Mouse (Mus musculus) heart, embryonic 12.5 days (tissue): Measurements from ENCODE around the gene Ccdc36. TPM values are rescaled to one million over a fixed set of nuclear protein-coding genes. Genes with fewer than 3 reads are reported as not detected.

ENCODE experiments used
- ATAC-seq: fragments of 200-750 bp; cut with Nextera tagmentation; 2 replicates; pipeline ENCODE4 v1.8.0; 2017; ENCODE audit warnings: moderate TSS enrichment, moderate library complexity; ENCODE audit not compliant: insufficient number of reproducible peaks, low FRiP score
- H3K27ac ChIP-seq: fragments of 300-500 bp; sonication (generic); 2 replicates; pipeline ENCODE4 v1.5.1; 2016; ENCODE audit warnings: mild to moderate bottlenecking, moderate library complexity; ENCODE audit not compliant: poor library complexity, severe bottlenecking
- H3K27me3 ChIP-seq: fragments of 300-500 bp; sonication (generic); replicated peaks from 2 replicates; pipeline ENCODE4 v1.6.1; 2016; ENCODE audit warnings: mild to moderate bottlenecking, moderate library complexity
- H3K36me3 ChIP-seq: fragments of 300-500 bp; sonication (generic); 2 replicates; pipeline ENCODE4 v1.6.1; 2016; ENCODE audit warnings: mild to moderate bottlenecking, moderate library complexity
- H3K4me1 ChIP-seq: fragments of 300-500 bp; sonication (generic); replicated peaks from 2 replicates; pipeline ENCODE4 v1.6.1; 2016; ENCODE audit warnings: mild to moderate bottlenecking
- H3K4me2 ChIP-seq: fragments of 300-500 bp; sonication (generic); 2 replicates; pipeline ENCODE4 v1.6.1; 2016; ENCODE audit warnings: mild to moderate bottlenecking, moderate library complexity
- H3K4me3 ChIP-seq: fragments of 300-500 bp; sonication (generic); 2 replicates; pipeline ENCODE4 v1.5.1; 2016; ENCODE audit warnings: mild to moderate bottlenecking
- H3K9ac ChIP-seq: fragments of 300-500 bp; sonication (generic); 2 replicates; pipeline ENCODE4 v1.6.1; 2016; ENCODE audit warnings: mild to moderate bottlenecking, moderate library complexity
- H3K9me3 ChIP-seq: fragments of 300-500 bp; sonication (generic); replicated peaks from 2 replicates; pipeline ENCODE4 v1.6.1; 2016; ENCODE audit warnings: mild to moderate bottlenecking, moderate library complexity
- WGBS: fragments of 180-500 bp; shearing (Covaris S2); methylation state at CpG from one replicate; pipeline ENCODE4 v1.1.7; 2016; 5-methylcytosine and 5-hydroxymethylcytosine counted together
- polyA plus RNA-seq: library from polyadenylated mRNA; unstranded; fragments of >200 nt; fragmentation: Nextera tagmentation; extraction: Ambion mirVana; gene quantifications from 2 replicates; pipeline ENCODE4 v1.2.1, GENCODE M21; 2016

The Ccdc36 gene
- polyA plus RNA-seq, 1 experiment from 2014 or later = 1.0 TPM

DNA sequence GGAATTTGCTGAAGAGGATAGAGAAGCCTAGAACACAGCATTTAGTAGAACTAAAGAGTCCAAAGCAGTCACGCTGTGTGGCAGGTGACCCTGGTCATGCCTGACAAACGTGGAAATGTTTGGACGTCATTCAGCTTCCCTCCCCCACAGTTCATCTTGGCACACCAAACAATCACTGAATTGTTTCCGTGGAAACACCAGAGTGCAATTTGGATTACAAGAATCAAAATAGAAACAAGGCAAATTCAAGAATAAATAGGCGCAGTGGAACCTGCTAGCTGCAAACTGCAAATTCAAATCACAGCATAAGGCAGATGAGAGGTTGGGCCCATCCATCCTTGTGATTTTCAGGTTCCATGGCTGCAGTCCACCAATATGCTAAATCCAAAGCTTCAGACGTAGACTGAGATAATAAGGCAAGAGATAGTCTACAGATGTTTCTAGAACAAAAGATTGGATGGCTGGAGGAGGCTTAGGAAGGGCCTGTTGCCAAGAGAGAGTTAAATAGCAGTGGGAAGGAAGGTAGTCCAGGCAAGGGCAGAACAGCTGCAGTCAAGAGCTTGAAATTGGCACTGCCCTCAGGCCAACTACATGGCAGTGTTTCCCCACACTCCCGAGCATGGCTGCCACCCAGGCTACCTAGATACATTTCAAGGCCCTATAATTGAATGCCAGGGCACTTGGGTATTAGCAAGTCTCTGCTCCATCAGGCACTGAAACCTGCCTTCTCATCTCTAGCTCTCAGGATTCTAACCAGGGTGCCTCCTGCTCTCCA lies 26.9 kb downstream of the Ccdc36 start:
- Histone ChIP-seq H3K9me3 (no peaks in the 10 kb centered on the region), H3K27me3 (no peaks in the 10 kb centered on the region), H3K9ac (no peak overlapping the region), H3K36me3 (0 out of 2 replicates have a peak, but pooled peaks cover 2% of the 10 kb centered on the region), H3K4me2 (no peak overlapping the region), H3K27ac (no peak overlapping the region), H3K4me1 (peaks cover 3% of the 10 kb centered on the region; the same call in 1 of the 2 replicates), H3K4me3 (no peak overlapping the region)
- no peak for ATAC-seq
- WGBS = 67% methylated on average over 7 of the region's 7 CpGs

- Histone ChIP-seq H3K4me1 (peaks cover 3% of the 10 kb centered on the region; the same call in 1 of the 2 replicates), H3K4me2 (no peak overlapping the region), H3K9ac (no peak overlapping the region), H3K4me3 (no peak overlapping the region), H3K36me3 (peaks cover 16% of the 10 kb centered on the region), H3K27me3 (no peaks in the 10 kb centered on the region), H3K9me3 (no peaks in the 10 kb centered on the region), H3K27ac (no peak overlapping the region)
- 83% methylated on average over 3 of the region's 3 CpGs for WGBS
- no peak for ATAC-seq
Observed at GRCm38 (mm10) chr9:108398324-108398723, 30.0 kb downstream of the Ccdc36 start.

- Histone ChIP-seq H3K9me3 (no peaks in the 10 kb centered on the region), H3K36me3 (peaks cover 45% of the 10 kb centered on the region), H3K4me2 (no peak overlapping the region), H3K27ac (no peak overlapping the region), H3K4me3 (no peak overlapping the region), H3K9ac (no peak overlapping the region), H3K4me1 (no peaks in the 10 kb centered on the region), H3K27me3 (no peaks in the 10 kb centered on the region)
- 89% methylated on average over 1 of the region's 1 CpGs for WGBS
- no peak for ATAC-seq
Observed at GRCm38 (mm10) chr9:108395427-108395826, 32.9 kb downstream of the Ccdc36 start.

DNA sequence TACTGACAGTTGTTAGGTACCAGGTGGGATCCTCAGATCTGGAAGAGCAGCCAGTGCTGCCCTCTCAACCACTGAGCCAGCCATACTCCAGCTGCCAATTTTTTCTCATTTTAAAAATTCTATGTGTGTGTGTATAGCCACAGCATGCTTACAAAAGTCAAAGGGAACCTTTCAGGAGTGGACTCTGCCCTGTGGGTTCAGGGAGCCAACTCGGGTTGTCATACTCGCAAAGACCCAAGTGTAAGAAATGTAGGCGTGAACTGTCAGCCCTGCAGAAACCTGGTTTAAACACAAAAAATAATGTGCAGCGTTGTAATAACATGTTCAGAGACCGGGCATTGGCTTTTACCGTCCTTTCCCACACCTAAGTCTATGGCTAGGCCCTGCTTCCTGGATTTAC lies 34.1 kb downstream of the Ccdc36 start:
- H3K9ac ChIP-seq = no peak overlapping the region
- no peaks in the 10 kb centered on the region for H3K27me3 ChIP-seq
- H3K36me3 ChIP-seq = peaks cover 56% of the 10 kb centered on the region
- 94% methylated on average over 6 of the region's 6 CpGs for WGBS
- no peak overlapping the region for H3K4me3 ChIP-seq
- H3K9me3 ChIP-seq = no peaks in the 10 kb centered on the region
- H3K4me2 ChIP-seq = no peak overlapping the region
- H3K4me1 ChIP-seq = no peaks in the 10 kb centered on the region
- no peak overlapping the region for H3K27ac ChIP-seq
- ATAC-seq = no peak

- no peak within 1 kb of the TSS for H3K4me3 ChIP-seq
- no peaks in the 10 kb centered on the region for H3K9me3 ChIP-seq
- no peaks in the 10 kb centered on the region for H3K4me1 ChIP-seq
- H3K4me2 ChIP-seq = no peak within 1 kb of the TSS
- WGBS = 70% methylated on average over 18 of the region's 18 CpGs
- ATAC-seq = no peak
- H3K9ac ChIP-seq = no peak within 1 kb of the TSS
- H3K36me3 ChIP-seq = peaks cover 69% of the 10 kb centered on the region
- no peak within 1 kb of the TSS for H3K27ac ChIP-seq
- no peaks in the 10 kb centered on the region for H3K27me3 ChIP-seq
Observed at GRCm38 (mm10) chr9:108392676-108393075, 35.6 kb downstream of the Ccdc36 start, which contains the start of gene 1700102P08Rik. Gene 1700102P08Rik (plus strand): TSS chr9:108392805.

DNA sequence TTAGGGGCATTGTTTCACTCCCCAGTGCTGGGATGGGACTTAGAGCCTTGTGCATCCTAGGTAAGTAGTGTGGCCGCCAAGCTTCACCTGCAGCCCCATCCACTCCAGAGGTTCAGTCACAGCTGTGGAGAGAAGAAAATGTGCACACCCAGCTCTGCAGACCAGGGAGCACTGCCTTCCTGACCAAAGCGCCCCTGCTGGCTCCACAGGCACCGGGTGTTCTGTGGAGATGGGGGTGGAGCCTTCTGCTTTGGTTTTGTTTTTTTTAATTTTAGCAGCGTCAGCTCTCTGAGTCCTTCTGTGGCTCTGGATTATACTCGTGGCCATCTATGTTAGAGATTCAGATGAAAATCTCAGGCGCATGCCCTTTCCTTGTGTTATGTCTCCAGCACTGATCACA lies 39.1 kb downstream of the Ccdc36 start:
- WGBS = 81% methylated on average over 6 of the region's 6 CpGs
- Histone ChIP-seq H3K9ac (no peak overlapping the region), H3K36me3 (peaks cover 95% of the 10 kb centered on the region), H3K4me2 (no peak overlapping the region), H3K4me1 (no peaks in the 10 kb centered on the region), H3K4me3 (no peak overlapping the region), H3K9me3 (no peaks in the 10 kb centered on the region), H3K27me3 (no peaks in the 10 kb centered on the region), H3K27ac (no peak overlapping the region)
- ATAC-seq = no peak

DNA sequence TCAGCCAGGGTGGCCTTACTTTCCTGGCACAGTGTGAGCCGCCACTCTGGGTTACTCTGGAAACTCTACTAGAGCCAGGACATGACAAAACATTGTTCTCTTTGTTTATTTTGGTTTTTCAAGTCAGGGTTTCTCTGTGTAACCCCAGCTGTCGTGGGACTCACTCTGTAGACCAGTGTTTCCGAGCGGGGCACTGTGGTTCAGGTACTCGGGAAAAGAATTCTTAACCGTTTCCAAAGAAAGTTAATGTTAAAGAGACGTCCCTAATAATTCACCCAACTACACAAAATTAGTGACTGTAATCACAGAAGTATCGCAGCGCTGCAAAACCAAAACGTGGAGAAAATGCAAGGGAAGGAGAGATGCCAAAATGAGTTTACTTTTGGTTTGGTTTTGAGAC lies 39.7 kb downstream of the Ccdc36 start:
- no peak overlapping the region for H3K4me3 ChIP-seq
- H3K27ac ChIP-seq = no peak overlapping the region
- no peaks in the 10 kb centered on the region for H3K9me3 ChIP-seq
- 89% methylated on average over 10 of the region's 10 CpGs for WGBS
- no peaks in the 10 kb centered on the region for H3K27me3 ChIP-seq
- no peak overlapping the region for H3K9ac ChIP-seq
- no peak overlapping the region for H3K4me2 ChIP-seq
- H3K4me1 ChIP-seq = no peaks in the 10 kb centered on the region
- no peak for ATAC-seq
- peaks cover 95% of the 10 kb centered on the region for H3K36me3 ChIP-seq

- Histone ChIP-seq H3K4me1 (no peaks in the 10 kb centered on the region), H3K36me3 (peaks cover 95% of the 10 kb centered on the region), H3K27ac (no peak overlapping the region), H3K9ac (no peak overlapping the region), H3K4me2 (no peak overlapping the region), H3K4me3 (no peak overlapping the region), H3K9me3 (no peaks in the 10 kb centered on the region), H3K27me3 (no peaks in the 10 kb centered on the region)
- ATAC-seq = no peak
- 81% methylated on average over 4 of the region's 4 CpGs for WGBS
Observed at GRCm38 (mm10) chr9:108386816-108387215, 41.5 kb downstream of the Ccdc36 start.

- WGBS = 79% methylated on average over 7 of the region's 7 CpGs
- H3K4me3 ChIP-seq = no peak overlapping the region
- 0 out of 2 replicates have a peak overlapping the region, but pooled peaks have one; percentile 5 for H3K9ac ChIP-seq
- ATAC-seq = no peak
- no peak overlapping the region for H3K4me2 ChIP-seq
- no peaks in the 10 kb centered on the region for H3K9me3 ChIP-seq
- H3K4me1 ChIP-seq = no peaks in the 10 kb centered on the region
- H3K27ac ChIP-seq = no peak overlapping the region
- H3K27me3 ChIP-seq = no peaks in the 10 kb centered on the region
- H3K36me3 ChIP-seq = peaks cover 94% of the 10 kb centered on the region
Observed at GRCm38 (mm10) chr9:108385006-108385405, 43.3 kb downstream of the Ccdc36 start.

- H3K4me3 ChIP-seq = no peak overlapping the region
- ATAC-seq = no peak
- peaks cover 94% of the 10 kb centered on the region for H3K36me3 ChIP-seq
- H3K9me3 ChIP-seq = no peaks in the 10 kb centered on the region
- 94% methylated on average over 9 of the region's 9 CpGs for WGBS
- no peak overlapping the region for H3K27ac ChIP-seq
- no peak overlapping the region for H3K9ac ChIP-seq
- H3K4me2 ChIP-seq = no peak overlapping the region
- H3K27me3 ChIP-seq = no peaks in the 10 kb centered on the region
- H3K4me1 ChIP-seq = peaks cover 7% of the 10 kb centered on the region
Observed at GRCm38 (mm10) chr9:108381382-108381781, 46.9 kb downstream of the Ccdc36 start.

DNA sequence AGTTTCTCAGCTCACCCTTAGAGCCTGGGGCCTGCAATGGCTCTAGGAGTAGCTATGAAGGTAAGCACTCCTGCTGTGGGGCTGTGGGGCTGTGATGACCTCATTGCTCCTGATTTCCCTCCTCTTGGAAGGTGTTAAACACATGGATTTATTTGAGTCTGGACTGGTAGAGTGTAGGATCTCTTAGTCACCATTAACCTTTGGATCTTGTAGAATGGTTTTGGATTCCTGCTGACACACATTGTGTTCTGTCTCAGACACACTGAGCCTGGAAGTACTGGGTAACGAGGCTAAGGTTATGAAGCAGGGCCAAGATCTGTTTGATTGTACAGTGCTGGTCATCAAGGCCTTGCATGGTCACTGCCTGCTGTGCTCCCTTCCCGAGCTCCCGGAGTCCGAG lies 49.0 kb downstream of the Ccdc36 start:
- ATAC-seq = no peak
- Histone ChIP-seq H3K9ac (no peak overlapping the region), H3K4me1 (peaks cover 7% of the 10 kb centered on the region), H3K27ac (no peak overlapping the region), H3K4me3 (no peak overlapping the region), H3K27me3 (no peaks in the 10 kb centered on the region), H3K9me3 (no peaks in the 10 kb centered on the region), H3K4me2 (no peak overlapping the region), H3K36me3 (peaks cover 94% of the 10 kb centered on the region)
- 64% methylated on average over 4 of the region's 4 CpGs for WGBS

DNA sequence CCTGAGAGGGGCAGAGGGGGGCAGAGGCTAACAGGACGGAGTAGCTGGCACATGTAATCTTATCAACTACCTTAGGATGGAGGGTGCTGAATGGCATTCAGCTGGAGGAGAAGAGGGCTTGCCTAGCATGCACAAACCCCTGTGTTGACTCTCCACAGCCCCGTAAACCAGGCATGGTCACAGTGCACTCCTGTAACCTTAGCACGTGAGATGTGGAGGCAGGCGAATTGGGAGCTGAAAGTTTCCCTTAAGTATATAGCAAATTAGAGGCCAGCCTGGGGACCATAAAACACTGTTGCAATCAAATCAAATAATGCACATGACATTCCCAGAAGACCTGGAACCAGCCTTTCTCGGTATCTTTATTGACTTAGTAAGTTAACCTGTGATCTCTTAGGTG lies 49.5 kb downstream of the Ccdc36 start:
- ATAC-seq = no peak
- 69% methylated on average over 5 of the region's 5 CpGs for WGBS
- Histone ChIP-seq H3K4me2 (no peak overlapping the region), H3K27ac (no peak overlapping the region), H3K4me3 (no peak overlapping the region), H3K27me3 (no peaks in the 10 kb centered on the region), H3K36me3 (peaks cover 94% of the 10 kb centered on the region), H3K4me1 (peaks cover 7% of the 10 kb centered on the region), H3K9ac (no peak overlapping the region), H3K9me3 (no peaks in the 10 kb centered on the region)
